Mouse (Mus musculus): ENCODE results near the gene Hbb-bh1.

DNA sequence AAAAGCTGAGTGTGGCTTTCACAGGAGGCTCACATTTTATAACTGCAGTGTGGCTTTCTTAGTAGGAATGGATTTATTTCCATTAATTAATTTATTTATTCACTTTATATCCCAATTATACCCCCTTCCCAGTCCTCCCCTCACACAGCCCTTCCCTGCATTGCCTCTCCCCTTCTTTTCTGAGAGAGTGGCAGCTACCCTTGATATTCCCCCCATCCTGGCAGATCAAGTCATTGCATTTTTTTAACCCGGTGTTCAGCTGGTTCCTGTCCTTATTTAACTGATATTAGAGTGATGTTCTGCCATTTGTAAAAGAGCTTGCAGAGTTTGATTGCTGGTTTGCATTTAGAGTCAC, 33.2 kb downstream of the Hbb-bh1 start:
- TF ChIP-seq POLR2A (IDR thresholded peaks at IDR 0.05; ENCODE audit: insufficient read depth, low read length) (no peak), EP300 (IDR thresholded peaks at IDR 0.05; ENCODE audit: insufficient read depth, low read depth, low read length) (no peak), CTCF (IDR thresholded peaks at IDR 0.05; ENCODE audit: low read depth, low read length) (no peak)

All from ES-Bruce4 (cell line).